Comparison of ENCODE assay signal across 9 mouse cellular contexts in the genomic region with DNA sequence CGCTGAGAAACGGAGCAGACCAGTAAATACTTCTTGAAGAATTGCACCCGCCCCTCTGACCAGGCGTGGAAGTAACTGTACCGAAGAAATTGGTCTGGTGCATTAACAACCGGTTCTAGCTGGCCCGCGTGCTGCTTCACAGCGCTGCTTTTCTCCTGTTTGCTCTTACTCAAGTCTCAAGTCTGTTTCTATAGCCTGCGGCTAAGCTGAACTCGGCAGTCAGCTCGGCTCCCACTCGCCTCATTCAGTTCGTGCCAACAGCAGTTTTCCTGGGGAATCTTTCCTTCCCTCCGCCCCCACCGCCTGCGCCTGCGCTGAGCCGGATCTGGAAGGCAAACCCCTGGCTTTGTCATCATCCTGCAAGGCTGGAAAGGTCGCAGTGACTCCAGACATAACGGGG. TPM values are rescaled to one million over a fixed set of nuclear protein-coding genes. Genes with fewer than 3 reads are reported as not detected.
DNase-seq lines count a peak whose midpoint lies in the region; ATAC-seq lines count a peak whose summit lies in the region.
"Had no signal": no experiment of that assay in that cellular context is flagged by ENCODE, and none has a peak within 500 bp of the region (broad histone marks: within the 10 kb centered on the region; RNA-seq: fewer than 3 reads in every experiment).

No protein-coding gene starts in this region.

- WGBS in hindbrain, embryonic 10.5 days = 23% methylated on average over 21 of the region's 21 CpGs

- H3K4me1 ChIP-seq in hindbrain, embryonic 10.5 days (replicated peaks) = peaks cover 51% of the 10 kb centered on the region

- peaks cover 16% of the 10 kb centered on the region for H3K27me3 ChIP-seq in hindbrain, embryonic 10.5 days (ENCODE audit: insufficient read depth, poor library complexity, severe bottlenecking)

- peak overlapping the region; percentile 79 for H3K27ac ChIP-seq in hindbrain, embryonic 10.5 days
- H3K27ac ChIP-seq: liver, embryonic 14.5 days had no signal

- no peak for ATAC-seq in megakaryocyte progenitor cell, adult 5-6 weeks (replicated peaks; ENCODE audit: poor library complexity)

- H3K9me3 ChIP-seq in hindbrain, embryonic 10.5 days = peaks cover 6% of the 10 kb centered on the region

- peak; percentile 79 to 88 for DNase-seq in left cerebral cortex, adult 18-20 months (ENCODE audit: low spot score in 2 of 2)
- no peak for DNase-seq in left cerebral cortex, adult 11 months (ENCODE audit: low spot score)
- peak; percentile 51 to 65 for DNase-seq in frontal cortex, postnatal 14 days (ENCODE audit: low spot score in 2 of 2)
- peak; percentile 58 for DNase-seq in hindbrain, embryonic 10.5 days (ENCODE audit: low spot score)
- peak; percentile 60 to 69 for DNase-seq in layer of hippocampus, postnatal 10 days (ENCODE audit: low spot score in 2 of 2)
- peak; percentile 81 for DNase-seq in lung, postnatal 10 days
- peak; percentile 60 for DNase-seq in right cerebral cortex, postnatal 14 days

- peak overlapping the region; percentile 36 for H3K4me3 ChIP-seq in hindbrain, embryonic 10.5 days

- no peaks in the 10 kb centered on the region for H3K36me3 ChIP-seq in hindbrain, embryonic 10.5 days

RNA-seq across cellular contexts. Expression of gene Bcl9, which starts 14.3 kb away (rescaled TPM):
- total RNA-seq in left cerebral cortex, adult 18-20 months (2021) = 10 to 100 TPM; 52.1 to 58.1 TPM
- polyA plus RNA-seq in hindbrain, embryonic 10.5 days (2016; fragmentation: Nextera tagmentation; extraction: Ambion mirVana) = 52.3 and 71.6 TPM in 2 replicates
- total RNA-seq in layer of hippocampus, postnatal 10 days (2021) = 10 to 100 TPM; 70.9 to 73.6 TPM
- 20.1 and 24.8 TPM in 2 replicates for total RNA-seq in megakaryocyte progenitor cell, adult 5-6 weeks (2015)
- total RNA-seq in megakaryocyte progenitor cell, adult 5-6 weeks (2017) = 6.5 and 8.2 TPM in 2 replicates
